11 mouse cellular contexts compared by ENCODE assay signal in the genomic region with DNA sequence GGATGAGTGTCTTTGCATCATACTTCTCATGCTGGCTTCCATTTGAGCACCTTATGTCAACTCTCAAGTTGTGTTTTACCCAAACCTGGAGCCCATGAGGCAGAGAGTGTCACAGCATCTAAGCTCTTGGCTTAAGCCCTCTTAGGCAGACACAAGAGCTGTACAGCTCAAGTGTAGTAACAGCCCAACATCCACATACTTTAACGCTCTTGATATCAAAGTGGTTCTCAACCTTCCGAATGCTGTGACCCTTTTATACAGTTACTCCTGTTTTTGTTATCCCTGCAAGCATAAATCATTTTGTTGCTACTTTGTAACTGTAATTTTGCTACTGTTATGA.
DNase-seq lines count a peak whose midpoint lies in the region; ATAC-seq and TF ChIP-seq lines count a peak whose summit lies in the region.
"Had no signal": no experiment of that assay in that cellular context is flagged by ENCODE, and none has a peak within 500 bp of the region (broad histone marks: within the 10 kb centered on the region; RNA-seq: fewer than 3 reads in every experiment).

No protein-coding gene starts in this region.

- no peak overlapping the region for H3K4me2 ChIP-seq in heart, embryonic 12.5 days
- no peak overlapping the region for H3K4me2 ChIP-seq in kidney, embryonic 16.5 days (replicated peaks; ENCODE audit: low read depth, low read length)
- no peak overlapping the region for H3K4me2 ChIP-seq in embryonic facial prominence, embryonic 13.5 days
- no peak overlapping the region for H3K4me2 ChIP-seq in limb, embryonic 14.5 days (replicated peaks; ENCODE audit: low read depth, low read length, severe bottlenecking)

- no peaks in the 10 kb centered on the region for H3K9me3 ChIP-seq in heart, embryonic 12.5 days (replicated peaks)
- H3K9me3 ChIP-seq in kidney, embryonic 16.5 days (ENCODE audit: low read length): no peaks in the 10 kb centered on the region
- H3K9me3 ChIP-seq in embryonic facial prominence, embryonic 13.5 days: no peaks in the 10 kb centered on the region
- no peaks in the 10 kb centered on the region for H3K9me3 ChIP-seq in limb, embryonic 14.5 days (ENCODE audit: control insufficient read depth, low read length)
- H3K9me3 ChIP-seq: megakaryocyte, embryonic 14.5 days had no signal

- H3K27ac ChIP-seq in heart, embryonic 12.5 days (ENCODE audit: poor library complexity, severe bottlenecking): peak overlapping the region; percentile 75
- H3K27ac ChIP-seq in kidney, embryonic 16.5 days (ENCODE audit: low read length): peak overlapping the region; percentile 76
- H3K27ac ChIP-seq in embryonic facial prominence, embryonic 13.5 days: peak overlapping the region; percentile 52; the same call in 1 of the 2 replicates
- H3K27ac ChIP-seq in limb, embryonic 14.5 days (replicated peaks; ENCODE audit: low read depth, low read length): peak overlapping the region; percentile 67

- H3K4me3 ChIP-seq in heart, embryonic 12.5 days: no peak overlapping the region
- no peak overlapping the region for H3K4me3 ChIP-seq in kidney, embryonic 16.5 days (ENCODE audit: low read length)
- H3K4me3 ChIP-seq in embryonic facial prominence, embryonic 13.5 days: no peak overlapping the region
- no peak overlapping the region for H3K4me3 ChIP-seq in limb, embryonic 14.5 days (replicated peaks; ENCODE audit: low read length)

- WGBS in heart, embryonic 12.5 days: 79% methylated on average over 2 of the region's 2 CpGs
- 76% methylated on average over 2 of the region's 2 CpGs for WGBS in kidney, embryonic 16.5 days
- 96% methylated on average over 2 of the region's 2 CpGs for WGBS in embryonic facial prominence, embryonic 13.5 days
- WGBS in limb, embryonic 14.5 days: 90% methylated on average over 2 of the region's 2 CpGs

- H3K36me3 ChIP-seq in heart, embryonic 12.5 days: 0 out of 2 replicates have a peak, but pooled peaks cover 1% of the 10 kb centered on the region
- no peaks in the 10 kb centered on the region for H3K36me3 ChIP-seq in kidney, embryonic 16.5 days (ENCODE audit: insufficient read depth, low read length)
- H3K36me3 ChIP-seq in embryonic facial prominence, embryonic 13.5 days: 0 out of 2 replicates have a peak, but pooled peaks cover 3% of the 10 kb centered on the region
- peaks cover 3% of the 10 kb centered on the region; the same call in 1 of the 2 replicates for H3K36me3 ChIP-seq in limb, embryonic 14.5 days (ENCODE audit: control insufficient read depth, insufficient read depth, low read length)

- no peak for ATAC-seq in heart, embryonic 12.5 days (ENCODE audit: insufficient number of reproducible peaks, low FRiP score)
- ATAC-seq in kidney, embryonic 16.5 days (ENCODE audit: low FRiP score, low TSS enrichment): no peak
- no peak for ATAC-seq in embryonic facial prominence, embryonic 13.5 days (ENCODE audit: insufficient number of reproducible peaks, insufficient read depth, low FRiP score, low TSS enrichment, low read depth)
- no peak for ATAC-seq in limb, embryonic 14.5 days (ENCODE audit: low FRiP score, low read depth)

- no peak overlapping the region for H3K9ac ChIP-seq in heart, embryonic 12.5 days
- no peak overlapping the region for H3K9ac ChIP-seq in kidney, embryonic 16.5 days (replicated peaks; ENCODE audit: low read length)
- no peak overlapping the region for H3K9ac ChIP-seq in embryonic facial prominence, embryonic 13.5 days
- no peak overlapping the region for H3K9ac ChIP-seq in limb, embryonic 14.5 days (ENCODE audit: low read depth, low read length, severe bottlenecking)

- no peak for DNase-seq in heart, adult 8-10 months (ENCODE audit: low spot score)
- DNase-seq in kidney, adult 11 months: no peak
- DNase-seq in limb, embryonic 14.5 days (ENCODE audit: low spot score): no peak
- no peak for DNase-seq in retina, postnatal 1 day
- no peak for DNase-seq in spleen, postnatal 36 days (ENCODE audit: low spot score in 2 of 2)
- DNase-seq: layer of hippocampus, adult 9-11 months; right cerebral cortex, postnatal 25 days had no signal

- TF ChIP-seq POLR2A in limb, embryonic 14.5 days (IDR thresholded peaks at IDR 0.05; ENCODE audit: borderline replicate concordance, extremely low read depth, insufficient read depth, insufficient read length): no peak

- H3K4me1 ChIP-seq in heart, embryonic 12.5 days (replicated peaks): peaks cover 74% of the 10 kb centered on the region
- peaks cover 21% of the 10 kb centered on the region for H3K4me1 ChIP-seq in kidney, embryonic 16.5 days (ENCODE audit: insufficient read depth, low read length)
- peaks cover 18% of the 10 kb centered on the region for H3K4me1 ChIP-seq in embryonic facial prominence, embryonic 13.5 days
- H3K4me1 ChIP-seq in limb, embryonic 14.5 days (ENCODE audit: control insufficient read depth, insufficient read depth, low read length): peaks cover 23% of the 10 kb centered on the region

- H3K27me3 ChIP-seq in heart, embryonic 12.5 days (replicated peaks): no peaks in the 10 kb centered on the region
- no peaks in the 10 kb centered on the region for H3K27me3 ChIP-seq in kidney, embryonic 16.5 days (ENCODE audit: insufficient read depth, low read length)
- no peaks in the 10 kb centered on the region for H3K27me3 ChIP-seq in embryonic facial prominence, embryonic 13.5 days
- H3K27me3 ChIP-seq in limb, embryonic 14.5 days (ENCODE audit: control insufficient read depth, insufficient read depth, low read length): no peaks in the 10 kb centered on the region
- H3K27me3 ChIP-seq: megakaryocyte, embryonic 14.5 days had no signal
